Mouse (Mus musculus) forebrain, embryonic 11.5 days (tissue): ENCODE results near the gene Cldn2. TPM values are rescaled to one million over a fixed set of nuclear protein-coding genes. Genes with fewer than 3 reads are reported as not detected.

Experiments
- ATAC-seq: fragments of 200-750 bp; cut with Nextera tagmentation; replicated peaks from 2 replicates; pipeline ENCODE4 v1.8.0; 2017; ENCODE audit warnings: moderate TSS enrichment; ENCODE audit not compliant: low FRiP score
- DNase-seq: peaks from one replicate; pipeline ENCODE4 v3.0.0-alpha.2; 2017; ENCODE audit warnings: low spot score
- H3K27ac ChIP-seq: fragments of 300-500 bp; sonication (generic); 2 replicates; pipeline ENCODE4 v1.5.1; 2014; ENCODE audit warnings: low read depth, low read length
- H3K27me3 ChIP-seq: fragments of 300-500 bp; sonication (generic); 2 replicates; pipeline ENCODE4 v1.6.1; 2014; ENCODE audit warnings: mild to moderate bottlenecking, low read length, mixed read lengths; ENCODE audit not compliant: control insufficient read depth, insufficient read depth
- H3K36me3 ChIP-seq: fragments of 300-500 bp; sonication (generic); 2 replicates; pipeline ENCODE4 v1.6.1; 2014; ENCODE audit warnings: mild to moderate bottlenecking, low read length, moderate library complexity, mixed read lengths; ENCODE audit not compliant: control insufficient read depth, insufficient read depth
- H3K4me1 ChIP-seq: fragments of 300-500 bp; sonication (generic); replicated peaks from 2 replicates; pipeline ENCODE4 v1.6.1; 2014; ENCODE audit warnings: low read length, mixed read lengths; ENCODE audit not compliant: control insufficient read depth, insufficient read depth
- H3K4me2 ChIP-seq: fragments of 300-500 bp; sonication (generic); 2 replicates; pipeline ENCODE4 v1.6.1; 2014; ENCODE audit warnings: low read depth, mild to moderate bottlenecking, low read length, moderate library complexity, mixed read lengths; ENCODE audit not compliant: severe bottlenecking
- H3K4me3 ChIP-seq: fragments of 300-500 bp; sonication (generic); 2 replicates; pipeline ENCODE4 v1.5.1; 2014; ENCODE audit warnings: low read depth, low read length
- H3K9ac ChIP-seq: fragments of 300-500 bp; sonication (generic); 2 replicates; pipeline ENCODE4 v1.6.1; 2014; ENCODE audit warnings: low read length
- H3K9me3 ChIP-seq: fragments of 300-500 bp; sonication (generic); 2 replicates; pipeline ENCODE4 v1.6.1; 2016; ENCODE audit warnings: low read length, mixed read lengths; ENCODE audit not compliant: control insufficient read depth
- WGBS: fragments of 180-500 bp; shearing (Covaris S2); extraction: QIAGEN DNeasy Blood & Tissue Kit; methylation state at CpG from one replicate; pipeline ENCODE4 v1.1.7; 2014; 5-methylcytosine and 5-hydroxymethylcytosine counted together
- polyA plus RNA-seq: library from polyadenylated mRNA; unstranded; fragments of >200 nt; fragmentation: Nextera tagmentation; extraction: Ambion mirVana; gene quantifications from 2 replicates; pipeline ENCODE4 v1.2.1, GENCODE M21; 2014

Gene Cldn2
- polyA plus RNA-seq, 1 experiment from 2014 or later, result 0.05 TPM

DNA sequence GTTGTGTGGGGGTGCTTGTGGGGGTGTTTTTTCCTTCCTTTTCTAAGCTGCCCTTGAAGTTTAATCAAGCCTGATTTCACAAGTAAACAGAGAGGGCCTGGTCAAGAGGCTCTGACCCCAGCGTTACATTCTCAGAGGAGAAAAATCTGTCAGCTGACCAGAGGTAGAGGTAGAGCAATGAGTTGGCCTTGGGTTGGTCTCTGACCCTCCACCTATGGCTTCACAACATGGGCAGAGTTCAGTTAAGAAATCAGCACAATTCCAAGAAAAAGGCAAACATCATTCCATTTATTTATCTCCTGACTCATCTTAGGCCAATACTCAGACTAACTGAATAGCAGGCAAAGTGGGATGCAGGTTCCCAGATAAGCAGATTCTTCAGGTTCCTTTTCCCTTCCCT lies 21.7 kb upstream of the Cldn2 start:
- H3K36me3 ChIP-seq, result no peaks in the 10 kb centered on the region
- no peaks in the 10 kb centered on the region for H3K9me3 ChIP-seq
- DNase-seq (no peak), ATAC-seq (no peak)
- H3K4me2 ChIP-seq, result no peak overlapping the region
- no peak overlapping the region for H3K27ac ChIP-seq
- no peaks in the 10 kb centered on the region for H3K4me1 ChIP-seq
- WGBS, result 65% methylated on average over 1 of the region's 1 CpGs
- H3K9ac ChIP-seq, result no peak overlapping the region
- peaks cover 8% of the 10 kb centered on the region for H3K27me3 ChIP-seq
- no peak overlapping the region for H3K4me3 ChIP-seq

DNA sequence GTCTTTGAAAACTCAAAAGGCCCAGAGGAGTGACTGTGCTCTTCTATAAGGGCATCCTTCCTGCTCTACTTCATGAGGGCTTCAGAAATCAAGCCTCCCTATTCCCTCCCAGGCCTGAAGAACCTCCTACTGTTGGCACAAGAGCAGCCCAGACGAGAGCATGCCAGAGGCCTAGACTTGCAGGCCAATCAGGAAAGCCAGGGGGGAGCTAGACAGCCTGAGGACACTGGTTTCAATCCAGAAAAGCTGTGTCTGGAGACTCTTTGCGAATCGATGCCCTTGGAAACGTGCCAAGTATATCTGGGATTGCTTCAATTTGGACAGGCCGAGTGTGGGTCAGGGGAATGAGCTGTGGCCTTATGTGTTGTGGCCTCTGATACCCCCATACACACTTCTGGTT lies 21.2 kb upstream of the Cldn2 start:
- H3K9ac ChIP-seq, result no peak overlapping the region
- no peaks in the 10 kb centered on the region for H3K9me3 ChIP-seq
- H3K27me3 ChIP-seq, result peaks cover 8% of the 10 kb centered on the region
- H3K27ac ChIP-seq, result no peak overlapping the region
- no peak for DNase-seq
- WGBS, result 84% methylated on average over 5 of the region's 5 CpGs
- no peak for ATAC-seq
- H3K36me3 ChIP-seq, result no peaks in the 10 kb centered on the region
- no peak overlapping the region for H3K4me3 ChIP-seq
- H3K4me1 ChIP-seq, result no peaks in the 10 kb centered on the region
- no peak overlapping the region for H3K4me2 ChIP-seq

DNA sequence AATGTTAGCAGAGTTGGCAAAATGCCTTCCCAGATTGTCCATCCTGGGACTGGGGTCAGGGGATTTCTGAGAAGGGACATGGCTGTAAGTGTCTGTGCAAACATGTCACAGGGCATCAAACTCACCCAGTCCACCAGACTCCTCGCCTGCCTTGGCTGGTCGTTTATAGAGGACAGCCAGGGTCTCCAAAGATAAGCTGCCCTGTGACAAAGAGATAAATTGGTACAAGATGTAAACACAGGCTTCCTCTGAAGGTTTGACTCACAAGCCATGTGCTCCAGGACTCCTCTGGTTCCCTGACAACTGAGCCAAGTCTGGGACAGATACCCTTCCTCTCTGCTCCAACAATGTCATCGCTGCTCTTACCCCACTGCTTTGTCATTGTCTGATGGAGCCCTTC lies 19.6 kb upstream of the Cldn2 start:
- DNase-seq, result no peak
- H3K27me3 ChIP-seq, result peaks cover 8% of the 10 kb centered on the region

DNA sequence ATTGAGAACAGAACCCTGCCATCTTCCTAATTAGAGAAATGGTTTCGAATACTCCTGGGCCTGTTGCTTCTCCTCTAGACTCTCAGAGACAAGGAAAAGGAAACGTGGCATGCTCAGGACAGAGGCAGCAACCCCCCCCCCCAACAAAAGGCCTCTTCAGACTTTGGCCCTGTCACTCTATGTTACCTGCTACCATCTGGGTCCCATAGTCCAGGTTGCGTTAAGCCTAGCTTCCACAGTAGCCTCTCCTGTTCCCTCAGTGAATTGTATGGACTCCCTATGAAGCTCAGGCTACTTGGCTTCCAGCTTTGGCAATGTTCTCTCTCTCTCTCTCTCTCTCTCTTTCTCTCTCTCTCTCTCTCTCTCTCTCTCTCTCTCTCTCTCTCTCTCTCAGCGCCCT lies 19.1 kb upstream of the Cldn2 start:
- H3K4me1 ChIP-seq, result no peaks in the 10 kb centered on the region
- H3K4me3 ChIP-seq, result no peak overlapping the region
- no peak overlapping the region for H3K9ac ChIP-seq
- peaks cover 8% of the 10 kb centered on the region for H3K27me3 ChIP-seq
- H3K27ac ChIP-seq, result no peak overlapping the region
- no peaks in the 10 kb centered on the region for H3K36me3 ChIP-seq
- ATAC-seq (no peak), DNase-seq (no peak)
- 64% methylated on average over 4 of the region's 4 CpGs for WGBS
- no peaks in the 10 kb centered on the region for H3K9me3 ChIP-seq
- no peak overlapping the region for H3K4me2 ChIP-seq

More for the DNA sequence above, 19.6 kb upstream of the Cldn2 start:
- Histone ChIP-seq H3K27ac (no peak overlapping the region), H3K4me1 (no peaks in the 10 kb centered on the region), H3K4me2 (no peak overlapping the region), H3K9me3 (no peaks in the 10 kb centered on the region), H3K4me3 (no peak overlapping the region), H3K36me3 (no peaks in the 10 kb centered on the region), H3K9ac (no peak overlapping the region)
- WGBS, result 64% methylated on average over 3 of the region's 3 CpGs
- no peak for ATAC-seq

DNA sequence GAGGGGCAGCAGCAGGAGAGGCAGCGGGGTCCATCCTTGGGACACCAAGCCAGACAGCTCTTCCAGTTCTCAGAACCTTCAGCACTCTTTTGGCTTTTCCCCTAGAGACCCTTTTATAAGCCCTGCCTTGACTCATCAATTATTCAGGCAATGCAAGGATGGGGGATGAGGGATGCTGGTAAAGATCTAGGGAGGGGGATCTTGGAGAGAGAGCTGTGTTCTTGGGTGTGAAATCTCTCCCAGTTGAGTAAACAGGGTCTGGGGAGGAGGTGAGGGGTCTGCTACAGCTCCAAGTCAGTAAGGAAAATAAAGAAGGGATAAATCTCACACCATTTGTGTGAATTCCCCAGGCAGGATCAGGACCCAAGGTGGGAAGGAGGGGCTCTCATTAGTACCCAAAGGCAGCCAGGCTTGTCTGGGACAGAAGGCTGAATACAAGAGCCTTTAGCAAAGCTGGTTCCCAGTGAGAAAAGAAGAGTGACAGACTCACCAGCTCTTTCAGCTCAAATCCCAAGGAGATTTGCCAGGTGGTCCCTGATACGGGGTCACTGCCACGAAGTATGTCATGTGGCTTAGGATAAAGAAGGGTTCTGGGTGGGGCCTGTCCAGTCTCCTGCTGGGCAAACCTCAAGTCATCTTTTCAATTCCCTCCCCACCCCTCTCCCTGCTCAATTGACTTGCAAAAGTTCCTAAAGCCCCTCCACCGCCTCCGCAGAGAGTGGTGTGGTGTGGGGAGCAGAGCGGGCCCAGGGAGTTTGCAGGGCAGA lies 18.2 kb upstream of the Cldn2 start, which contains the start of gene Ripply1:
Gene Ripply1 (minus strand): TSS at position 76 of the 767 bp plus-strand sequence.
- no peak within 1 kb of the TSS for H3K9ac ChIP-seq
- peaks cover 7% of the 10 kb centered on the region for H3K27me3 ChIP-seq
- no peak within 1 kb of the TSS for H3K4me2 ChIP-seq
- ATAC-seq (peak; percentile 61), DNase-seq (no peak)
- no peaks in the 10 kb centered on the region for H3K4me1 ChIP-seq
- no peaks in the 10 kb centered on the region for H3K36me3 ChIP-seq
- 32% methylated on average over 6 of the region's 6 CpGs for WGBS
- no peak within 1 kb of the TSS for H3K4me3 ChIP-seq
- no peak within 1 kb of the TSS for H3K27ac ChIP-seq
- H3K9me3 ChIP-seq, result no peaks in the 10 kb centered on the region

DNA sequence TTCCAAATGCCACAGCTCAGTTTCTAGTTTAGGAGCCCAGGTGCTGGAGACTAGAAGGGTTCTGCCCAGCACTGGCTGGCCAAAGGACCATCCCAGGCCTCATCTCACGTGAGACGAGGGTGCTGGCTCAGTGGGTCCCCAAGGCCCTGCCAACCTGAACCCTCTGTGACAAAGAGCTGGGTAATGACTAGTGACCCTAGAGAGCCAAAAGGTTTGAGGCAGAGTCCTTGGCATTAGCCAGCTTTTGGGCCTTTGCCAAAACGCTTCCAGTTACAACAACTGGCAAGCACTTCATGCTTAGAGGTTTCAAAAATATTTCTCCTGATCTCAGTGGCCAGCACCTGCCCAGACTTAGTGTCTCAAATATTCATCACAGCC lies 17.6 kb upstream of the Cldn2 start:
- H3K9ac ChIP-seq, result no peak overlapping the region
- no peaks in the 10 kb centered on the region for H3K4me1 ChIP-seq
- H3K27ac ChIP-seq, result no peak overlapping the region
- no peak overlapping the region for H3K4me2 ChIP-seq
- no peaks in the 10 kb centered on the region for H3K9me3 ChIP-seq
- WGBS, result 40% methylated on average over 3 of the region's 3 CpGs
- DNase-seq, result no peak
- peaks cover 5% of the 10 kb centered on the region for H3K27me3 ChIP-seq
- no peak overlapping the region for H3K4me3 ChIP-seq
- no peaks in the 10 kb centered on the region for H3K36me3 ChIP-seq
- 0 out of 2 replicates have a peak, but pooled peaks have one; percentile 10 for ATAC-seq

DNA sequence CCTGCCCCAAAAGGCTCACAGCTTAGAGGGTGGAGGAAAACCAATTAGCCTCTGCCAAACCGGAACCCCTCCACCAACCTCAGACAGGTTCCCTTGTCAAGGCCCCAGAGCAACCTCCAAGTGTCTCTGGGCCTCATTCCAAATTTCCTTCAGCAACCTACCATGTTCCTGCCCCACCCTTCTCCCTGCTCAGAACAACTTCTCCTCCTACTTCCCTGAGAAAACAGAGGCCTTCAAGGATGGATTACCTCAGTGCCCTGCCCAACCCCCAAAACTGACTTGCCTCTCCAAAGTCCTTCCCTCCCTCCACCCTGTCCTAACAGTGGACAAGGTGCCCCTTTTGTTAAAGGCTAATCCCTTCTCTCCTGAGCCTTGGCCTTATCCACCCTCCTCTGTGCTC lies 14.9 kb upstream of the Cldn2 start:
- no peak overlapping the region for H3K9ac ChIP-seq
- no peak for ATAC-seq
- H3K4me3 ChIP-seq, result no peak overlapping the region
- peaks cover 5% of the 10 kb centered on the region for H3K27me3 ChIP-seq
- 69% methylated on average over 1 of the region's 1 CpGs for WGBS
- DNase-seq, result no peak
- H3K36me3 ChIP-seq, result no peaks in the 10 kb centered on the region
- H3K9me3 ChIP-seq, result no peaks in the 10 kb centered on the region
- H3K27ac ChIP-seq, result no peak overlapping the region
- no peaks in the 10 kb centered on the region for H3K4me1 ChIP-seq
- H3K4me2 ChIP-seq, result no peak overlapping the region

DNA sequence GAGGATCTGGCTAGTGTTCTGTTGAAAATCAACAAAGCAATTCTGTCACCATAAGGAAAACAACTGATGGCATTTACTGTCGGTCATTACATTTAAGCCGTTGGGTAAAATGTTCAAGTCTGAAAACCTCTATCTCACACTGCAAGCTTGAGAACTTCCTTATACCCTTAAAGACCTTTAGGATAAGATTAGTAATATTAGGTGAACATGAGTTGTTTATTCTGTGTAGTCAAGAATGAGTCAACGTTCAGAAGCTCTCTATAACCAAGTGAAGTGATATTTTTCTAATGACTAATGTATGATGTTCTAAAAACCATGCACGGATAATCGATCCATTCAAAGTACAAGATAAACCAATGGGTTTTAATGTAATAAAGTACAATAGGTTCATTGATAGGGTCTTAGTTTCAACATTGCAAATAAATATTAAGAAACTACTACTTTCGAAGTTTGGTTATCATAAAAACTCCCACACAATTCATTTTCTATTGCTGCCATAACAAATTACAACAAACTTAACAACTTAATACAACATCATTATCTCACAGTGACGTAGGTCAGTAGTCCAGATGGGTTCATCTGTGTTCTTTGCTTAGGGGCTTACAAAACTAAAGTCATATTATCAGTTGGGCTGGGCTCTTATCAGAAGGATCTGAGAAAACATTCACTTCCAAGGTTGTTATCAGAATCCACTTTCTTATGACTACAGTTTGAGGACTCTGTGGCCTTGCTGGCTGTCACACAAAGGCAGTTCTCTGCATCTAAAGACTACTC lies 6.4 kb upstream of the Cldn2 start:
- ATAC-seq, result no peak
- no peaks in the 10 kb centered on the region for H3K4me1 ChIP-seq
- H3K36me3 ChIP-seq, result no peaks in the 10 kb centered on the region
- no peaks in the 10 kb centered on the region; the same call in 1 of the 2 replicates for H3K27me3 ChIP-seq
- no peak overlapping the region for H3K4me3 ChIP-seq
- no peak overlapping the region for H3K9ac ChIP-seq
- H3K27ac ChIP-seq, result no peak overlapping the region
- H3K4me2 ChIP-seq, result no peak overlapping the region
- H3K9me3 ChIP-seq, result no peaks in the 10 kb centered on the region
- WGBS, result 89% methylated on average over 7 of the region's 7 CpGs
- DNase-seq, result no peak
